Mouse (Mus musculus): ENCODE measurements around the gene Apoc2. TPM values are rescaled to one million over a fixed set of nuclear protein-coding genes. Genes with fewer than 3 reads are reported as not detected.

The Apoc2 gene
- polyA plus RNA-seq, 1 experiment from 2014 or later = 0.78 TPM

DNA sequence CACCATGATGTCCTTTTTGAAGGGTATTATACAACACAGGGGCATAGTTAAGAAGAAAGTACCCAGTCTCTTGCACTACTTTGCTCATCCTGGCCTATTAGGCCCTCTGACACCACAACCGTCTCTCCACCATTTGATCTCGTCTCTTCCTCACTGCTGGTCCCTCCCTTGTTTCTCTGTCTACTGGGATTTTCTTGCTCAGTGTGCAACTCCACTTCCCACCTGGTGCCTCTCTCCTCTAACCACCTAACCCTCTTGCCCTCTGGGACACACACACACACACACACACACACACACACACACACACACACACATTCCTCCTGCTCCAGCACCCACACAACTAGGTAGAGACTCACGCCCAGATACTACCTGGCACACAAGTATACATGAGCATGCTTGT lies 1.2 kb upstream of the Apoc2 start:
- no peak overlapping the region for H3K4me2 ChIP-seq (ENCODE audit: low read depth, low read length)
- WGBS = 89% methylated on average over 3 of the region's 3 CpGs
- H3K4me1 ChIP-seq (ENCODE audit: control insufficient read depth, insufficient read depth, low read length) = no peaks in the 10 kb centered on the region; the same call in 1 of the 2 replicates
- no peaks in the 10 kb centered on the region for H3K9me3 ChIP-seq (ENCODE audit: control insufficient read depth, low read length)
- no peaks in the 10 kb centered on the region for H3K36me3 ChIP-seq (ENCODE audit: control insufficient read depth, insufficient read depth, low read length)
- H3K27me3 ChIP-seq (replicated peaks; ENCODE audit: control insufficient read depth, insufficient read depth, low read length) = no peaks in the 10 kb centered on the region
- H3K27ac ChIP-seq (replicated peaks; ENCODE audit: low read depth, low read length) = no peak overlapping the region
- ATAC-seq (ENCODE audit: low read depth) = no peak
- no peak overlapping the region for H3K4me3 ChIP-seq (ENCODE audit: low read depth, low read length)
- no peak for DNase-seq (ENCODE audit: low spot score)
- no peak overlapping the region for H3K9ac ChIP-seq (ENCODE audit: low read depth, low read length)

DNA sequence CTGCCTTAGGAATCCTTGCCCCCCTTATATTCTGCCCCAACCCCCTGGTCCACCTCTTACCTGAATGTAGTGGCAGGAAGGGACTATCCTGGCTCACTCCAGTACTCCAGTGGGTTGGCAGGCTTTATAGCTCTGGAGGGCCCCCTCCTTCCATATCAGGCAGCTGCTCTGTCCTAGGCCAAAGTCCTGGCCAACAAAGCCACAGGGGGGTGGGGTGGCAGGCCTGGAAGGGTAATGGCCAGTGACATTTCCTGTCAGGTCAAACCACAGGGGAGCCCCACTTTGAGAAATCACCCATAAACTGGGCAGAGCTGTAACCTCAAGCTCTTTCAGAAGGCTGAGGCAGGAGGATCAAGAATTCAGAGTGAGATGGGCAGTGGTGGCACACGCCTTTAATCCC lies 1.1 kb downstream of the Apoc2 start:
- no peak overlapping the region for H3K4me2 ChIP-seq (ENCODE audit: low read depth, low read length)
- ATAC-seq (ENCODE audit: low read depth) (no peak), DNase-seq (ENCODE audit: low spot score) (no peak)
- no peaks in the 10 kb centered on the region for H3K4me1 ChIP-seq (ENCODE audit: control insufficient read depth, insufficient read depth, low read length)
- no peaks in the 10 kb centered on the region for H3K36me3 ChIP-seq (ENCODE audit: control insufficient read depth, insufficient read depth, low read length)
- no peak overlapping the region for H3K27ac ChIP-seq (replicated peaks; ENCODE audit: low read depth, low read length)
- no peak overlapping the region for H3K4me3 ChIP-seq (ENCODE audit: low read depth, low read length)
- H3K9ac ChIP-seq (ENCODE audit: low read depth, low read length) = no peak overlapping the region
- H3K9me3 ChIP-seq (ENCODE audit: control insufficient read depth, low read length) = no peaks in the 10 kb centered on the region
- WGBS = 85% methylated on average over 1 of the region's 1 CpGs
- no peaks in the 10 kb centered on the region for H3K27me3 ChIP-seq (replicated peaks; ENCODE audit: control insufficient read depth, insufficient read depth, low read length)

DNA sequence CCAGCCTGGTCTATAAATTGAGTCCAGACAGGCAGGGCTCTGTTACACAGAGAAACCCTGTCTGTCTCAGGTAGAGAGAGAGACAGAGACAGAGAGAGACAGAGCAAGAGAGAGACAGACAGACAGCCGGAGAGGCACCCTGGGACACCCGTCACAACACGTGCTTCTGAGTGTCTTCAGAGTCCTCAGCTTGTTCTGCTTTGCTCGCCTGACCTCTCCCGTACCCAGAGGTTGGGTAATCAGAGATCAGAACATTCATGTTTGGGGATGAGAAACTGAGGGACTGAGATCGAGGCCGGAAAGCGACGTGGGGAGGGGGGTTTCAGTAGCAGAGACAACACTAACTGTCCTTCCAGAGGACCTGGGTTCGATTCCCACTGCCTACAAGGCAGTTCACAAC lies 1.9 kb downstream of the Apoc2 start:
- Histone ChIP-seq H3K4me3 (ENCODE audit: low read depth, low read length) (no peak overlapping the region), H3K9ac (ENCODE audit: low read depth, low read length) (no peak overlapping the region), H3K36me3 (ENCODE audit: control insufficient read depth, insufficient read depth, low read length) (no peaks in the 10 kb centered on the region), H3K4me2 (ENCODE audit: low read depth, low read length) (no peak overlapping the region), H3K27ac (replicated peaks; ENCODE audit: low read depth, low read length) (no peak overlapping the region), H3K9me3 (ENCODE audit: control insufficient read depth, low read length) (no peaks in the 10 kb centered on the region), H3K27me3 (replicated peaks; ENCODE audit: control insufficient read depth, insufficient read depth, low read length) (no peaks in the 10 kb centered on the region), H3K4me1 (ENCODE audit: control insufficient read depth, insufficient read depth, low read length) (no peaks in the 10 kb centered on the region)
- ATAC-seq (ENCODE audit: low read depth) (no peak), DNase-seq (ENCODE audit: low spot score) (no peak)
- 76% methylated on average over 10 of the region's 10 CpGs for WGBS

- ATAC-seq (ENCODE audit: low read depth) (no peak), DNase-seq (ENCODE audit: low spot score) (no peak)
- H3K27me3 ChIP-seq (replicated peaks; ENCODE audit: control insufficient read depth, insufficient read depth, low read length) = no peaks in the 10 kb centered on the region
- no peak overlapping the region for H3K27ac ChIP-seq (replicated peaks; ENCODE audit: low read depth, low read length)
- H3K9ac ChIP-seq (ENCODE audit: low read depth, low read length) = no peak overlapping the region
- no peaks in the 10 kb centered on the region for H3K36me3 ChIP-seq (ENCODE audit: control insufficient read depth, insufficient read depth, low read length)
- H3K4me3 ChIP-seq (ENCODE audit: low read depth, low read length) = no peak overlapping the region
- H3K9me3 ChIP-seq (ENCODE audit: control insufficient read depth, low read length) = no peaks in the 10 kb centered on the region
- H3K4me2 ChIP-seq (ENCODE audit: low read depth, low read length) = no peak overlapping the region
- WGBS = 60% methylated on average over 14 of the region's 14 CpGs
- no peaks in the 10 kb centered on the region for H3K4me1 ChIP-seq (ENCODE audit: control insufficient read depth, insufficient read depth, low read length)
Measured at GRCm38 (mm10) chr7:19673083-19673699, 4.5 kb downstream of the Apoc2 start.

DNA sequence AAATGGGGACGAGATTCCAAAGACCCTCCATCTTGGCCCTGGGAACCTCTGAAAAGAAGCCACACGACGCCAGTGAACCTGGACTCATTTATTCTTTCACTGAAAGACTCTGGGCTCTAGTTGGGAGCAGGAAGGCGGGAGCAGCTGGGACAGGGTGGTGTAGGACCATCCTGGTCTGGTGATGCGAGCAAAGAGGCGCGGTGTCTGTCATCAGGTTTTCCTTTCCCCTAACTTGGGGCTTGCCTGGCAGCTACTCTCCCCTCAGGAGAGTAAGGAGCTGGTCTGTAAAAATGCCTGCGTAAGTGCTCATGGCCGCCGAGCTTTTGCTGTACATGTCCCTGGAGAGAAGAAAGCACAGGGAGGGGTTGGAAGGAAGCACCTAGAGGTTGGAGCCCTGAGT lies 6.2 kb downstream of the Apoc2 start:
- no peak overlapping the region for H3K4me3 ChIP-seq (ENCODE audit: low read depth, low read length)
- H3K36me3 ChIP-seq (ENCODE audit: control insufficient read depth, insufficient read depth, low read length) = no peaks in the 10 kb centered on the region
- H3K9ac ChIP-seq (ENCODE audit: low read depth, low read length) = no peak overlapping the region
- H3K4me2 ChIP-seq (ENCODE audit: low read depth, low read length) = no peak overlapping the region
- no peak for ATAC-seq (ENCODE audit: low read depth)
- H3K27ac ChIP-seq (replicated peaks; ENCODE audit: low read depth, low read length) = no peak overlapping the region
- H3K4me1 ChIP-seq (ENCODE audit: control insufficient read depth, insufficient read depth, low read length) = no peaks in the 10 kb centered on the region
- no peaks in the 10 kb centered on the region for H3K9me3 ChIP-seq (ENCODE audit: control insufficient read depth, low read length)
- no peaks in the 10 kb centered on the region for H3K27me3 ChIP-seq (replicated peaks; ENCODE audit: control insufficient read depth, insufficient read depth, low read length)
- no peak for DNase-seq (ENCODE audit: low spot score)
- 66% methylated on average over 10 of the region's 10 CpGs for WGBS

DNA sequence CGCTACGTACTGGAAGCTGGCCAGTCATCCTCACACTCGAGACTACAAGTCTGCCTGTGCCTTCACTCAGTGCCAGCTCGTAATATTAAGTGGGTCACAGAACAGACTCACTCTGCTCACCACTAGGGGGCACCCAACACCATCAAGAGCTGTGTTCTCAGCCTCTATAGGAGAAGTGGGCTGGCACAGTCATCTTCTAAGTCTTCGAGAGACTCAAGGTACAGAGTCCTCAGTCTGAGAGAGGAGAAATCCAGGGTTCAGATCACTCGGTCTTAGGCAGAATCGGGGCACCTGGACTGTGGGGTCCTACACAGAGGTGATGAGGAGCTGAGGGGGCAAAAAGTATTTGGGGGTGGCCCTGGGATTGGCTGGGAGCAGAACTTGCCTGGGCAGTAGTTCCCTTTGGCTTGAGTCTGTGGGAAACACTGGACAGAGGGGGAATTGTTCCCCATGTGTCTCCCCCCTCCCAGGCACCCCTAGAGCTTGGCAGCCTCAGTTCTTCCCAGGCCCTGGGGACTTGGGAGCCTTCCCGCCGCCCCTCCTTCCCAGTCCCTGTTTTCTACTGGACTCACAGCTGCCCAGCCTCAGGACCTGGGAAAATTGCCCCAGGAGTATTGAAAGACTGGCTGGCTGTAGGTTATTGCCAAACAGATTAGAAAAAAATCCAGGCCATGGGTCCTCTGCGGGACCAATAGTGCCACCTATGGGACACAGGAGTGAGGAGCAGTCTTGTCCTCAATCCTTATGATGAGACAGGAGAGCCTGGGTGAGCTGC lies 8.6 kb downstream of the Apoc2 start:
- H3K9me3 ChIP-seq (ENCODE audit: control insufficient read depth, low read length) = no peaks in the 10 kb centered on the region
- peak overlapping the region; percentile 68 for H3K27ac ChIP-seq (replicated peaks; ENCODE audit: low read depth, low read length)
- peak; percentile 97 for DNase-seq (ENCODE audit: low spot score)
- H3K9ac ChIP-seq (ENCODE audit: low read depth, low read length) = peak overlapping the region; percentile 28
- peak; percentile 81 for ATAC-seq (ENCODE audit: low read depth)
- peaks cover 4% of the 10 kb centered on the region; the same call in 1 of the 2 replicates for H3K4me1 ChIP-seq (ENCODE audit: control insufficient read depth, insufficient read depth, low read length)
- H3K27me3 ChIP-seq (replicated peaks; ENCODE audit: control insufficient read depth, insufficient read depth, low read length) = no peaks in the 10 kb centered on the region
- WGBS = 2% methylated on average over 10 of the region's 10 CpGs
- peak overlapping the region; percentile 39 for H3K4me2 ChIP-seq (ENCODE audit: low read depth, low read length)
- no peak overlapping the region for H3K4me3 ChIP-seq (ENCODE audit: low read depth, low read length)
- H3K36me3 ChIP-seq (ENCODE audit: control insufficient read depth, insufficient read depth, low read length) = no peaks in the 10 kb centered on the region

- Histone ChIP-seq H3K27me3 (replicated peaks; ENCODE audit: control insufficient read depth, insufficient read depth, low read length) (no peaks in the 10 kb centered on the region), H3K4me1 (ENCODE audit: control insufficient read depth, insufficient read depth, low read length) (peaks cover 13% of the 10 kb centered on the region), H3K27ac (replicated peaks; ENCODE audit: low read depth, low read length) (no peak overlapping the region), H3K4me2 (ENCODE audit: low read depth, low read length) (no peak overlapping the region), H3K9ac (ENCODE audit: low read depth, low read length) (no peak overlapping the region), H3K9me3 (ENCODE audit: control insufficient read depth, low read length) (no peaks in the 10 kb centered on the region), H3K4me3 (ENCODE audit: low read depth, low read length) (no peak overlapping the region), H3K36me3 (ENCODE audit: control insufficient read depth, insufficient read depth, low read length) (0 out of 2 replicates have a peak, but pooled peaks cover 4% of the 10 kb centered on the region)
- ATAC-seq (ENCODE audit: low read depth) = no peak
- WGBS = 78% methylated on average over 2 of the region's 2 CpGs
- DNase-seq (ENCODE audit: low spot score) = no peak
Measured at GRCm38 (mm10) chr7:19667434-19667833, 10.3 kb downstream of the Apoc2 start.

DNA sequence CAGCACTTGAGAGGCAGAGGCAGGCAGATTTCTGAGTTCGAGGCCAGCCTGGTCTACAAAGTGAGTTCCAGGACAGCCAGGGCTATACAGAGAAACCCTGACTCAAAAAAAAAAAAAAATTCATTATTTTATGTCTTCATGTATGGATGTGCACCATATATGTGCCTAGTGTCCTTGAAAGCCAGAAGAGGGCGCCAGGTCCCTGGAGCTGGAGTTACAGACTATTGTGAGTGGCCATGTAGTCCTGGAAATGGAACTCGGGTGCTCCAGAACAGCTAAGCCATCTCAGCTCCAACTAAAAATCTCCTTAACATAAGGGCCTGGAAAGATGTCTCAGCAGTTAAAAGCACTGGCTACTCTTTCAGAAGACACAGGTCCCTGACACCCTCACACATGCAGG lies 11.0 kb downstream of the Apoc2 start:
- H3K27me3 ChIP-seq (replicated peaks; ENCODE audit: control insufficient read depth, insufficient read depth, low read length) = no peaks in the 10 kb centered on the region
- WGBS = 61% methylated on average over 3 of the region's 3 CpGs
- no peak overlapping the region for H3K4me2 ChIP-seq (ENCODE audit: low read depth, low read length)
- H3K9ac ChIP-seq (ENCODE audit: low read depth, low read length) = no peak overlapping the region
- H3K36me3 ChIP-seq (ENCODE audit: control insufficient read depth, insufficient read depth, low read length) = peaks cover 9% of the 10 kb centered on the region; the same call in 1 of the 2 replicates
- H3K4me1 ChIP-seq (ENCODE audit: control insufficient read depth, insufficient read depth, low read length) = peaks cover 13% of the 10 kb centered on the region
- ATAC-seq (ENCODE audit: low read depth) (no peak), DNase-seq (ENCODE audit: low spot score) (no peak)
- H3K4me3 ChIP-seq (ENCODE audit: low read depth, low read length) = no peak overlapping the region
- no peak overlapping the region for H3K27ac ChIP-seq (replicated peaks; ENCODE audit: low read depth, low read length)
- H3K9me3 ChIP-seq (ENCODE audit: control insufficient read depth, low read length) = no peaks in the 10 kb centered on the region

Data from embryonic facial prominence, embryonic 14.5 days (tissue).